Mouse (Mus musculus): ENCODE data around the gene Zyx. TPM values are rescaled to one million over a fixed set of nuclear protein-coding genes. Genes with fewer than 3 reads are reported as not detected.

Gene Zyx
- polyA plus RNA-seq, 1 experiment, result 42.6 TPM

DNA sequence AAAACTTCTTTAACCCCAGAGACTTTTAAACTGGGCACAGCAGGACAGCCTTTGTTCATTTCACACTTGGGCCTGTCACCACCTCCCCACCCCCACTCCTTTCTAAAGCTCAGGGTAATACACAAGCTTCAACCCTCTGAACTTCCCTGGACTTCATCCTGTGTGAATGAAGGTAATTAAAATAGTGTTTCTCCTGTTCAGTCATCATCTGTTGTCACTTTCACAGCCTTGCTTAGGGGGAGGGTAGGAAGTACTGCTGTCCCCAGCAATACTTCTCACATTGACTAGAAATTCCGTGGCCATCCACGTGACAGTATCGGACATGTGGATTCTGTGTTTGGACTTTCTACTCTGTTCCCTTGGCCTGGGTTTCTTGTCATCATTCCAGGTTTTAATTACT, 20.4 kb downstream of the Zyx start:
- Histone ChIP-seq H3K27ac (ENCODE audit: insufficient read depth, low read length) (no peak overlapping the region), H3K9me3 (replicated peaks; ENCODE audit: control insufficient read depth, insufficient read depth, low read length, poor library complexity, severe bottlenecking) (no peaks in the 10 kb centered on the region), H3K27me3 (ENCODE audit: control insufficient read depth, insufficient read depth, low read length, poor library complexity, severe bottlenecking) (no peaks in the 10 kb centered on the region), H3K4me3 (ENCODE audit: low read depth, low read length) (no peak overlapping the region), H3K4me1 (ENCODE audit: control insufficient read depth, insufficient read depth, low read length) (no peaks in the 10 kb centered on the region), H3K36me3 (ENCODE audit: control insufficient read depth, insufficient read depth, low read length, poor library complexity, severe bottlenecking) (no peaks in the 10 kb centered on the region), H3K9ac (ENCODE audit: low read depth, poor library complexity, severe bottlenecking) (no peak overlapping the region)
- TF ChIP-seq POLR2A (IDR thresholded peaks at IDR 0.05; ENCODE audit: insufficient read depth, low read length), result no peak
- no peak for TF ChIP-seq CTCF (IDR thresholded peaks at IDR 0.05; ENCODE audit: low read depth, low read length)
- TF ChIP-seq EP300 (IDR thresholded peaks at IDR 0.05; ENCODE audit: insufficient read depth, low read depth, low read length), result no peak

DNA sequence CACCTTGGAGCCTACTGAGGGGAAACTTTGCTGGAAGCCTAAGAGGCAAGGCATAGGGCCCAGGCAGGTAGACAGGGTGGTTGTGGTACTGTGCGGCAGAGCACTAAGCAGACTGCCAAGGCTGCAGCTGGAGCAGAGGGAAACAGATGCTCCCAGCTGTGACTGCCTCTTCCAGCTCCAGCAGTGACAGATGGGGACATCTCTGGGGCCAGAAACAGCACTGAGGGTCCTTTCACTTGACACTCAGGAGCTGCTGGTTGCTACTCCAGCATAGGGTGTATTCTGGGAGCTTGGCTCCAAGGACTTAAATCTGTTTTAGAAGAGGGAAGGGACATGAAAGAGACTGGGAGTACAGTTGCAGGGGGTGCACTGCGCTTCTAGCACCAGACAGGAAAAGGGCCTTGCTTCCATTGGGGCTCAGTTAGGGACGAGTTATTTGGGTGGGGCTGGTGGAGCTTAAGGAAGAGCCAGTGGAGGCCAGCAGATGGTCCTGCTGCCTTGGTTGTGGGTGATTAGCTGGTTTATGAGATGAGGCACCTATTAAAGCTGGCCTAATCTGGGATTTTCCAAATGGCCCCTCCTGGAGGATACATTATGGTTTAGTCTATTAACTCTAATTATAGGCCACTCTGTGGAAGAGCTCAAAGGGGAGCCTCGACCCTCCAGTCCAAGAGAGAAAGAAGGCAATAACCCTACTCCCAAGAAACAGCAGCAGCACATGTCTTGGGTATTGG, 21.4 kb downstream of the Zyx start:
- no peaks in the 10 kb centered on the region for H3K27me3 ChIP-seq (ENCODE audit: control insufficient read depth, insufficient read depth, low read length, poor library complexity, severe bottlenecking)
- no peak overlapping the region for H3K9ac ChIP-seq (ENCODE audit: low read depth, poor library complexity, severe bottlenecking)
- H3K27ac ChIP-seq (ENCODE audit: insufficient read depth, low read length), result no peak overlapping the region
- no peak overlapping the region for H3K4me3 ChIP-seq (ENCODE audit: low read depth, low read length)
- H3K9me3 ChIP-seq (replicated peaks; ENCODE audit: control insufficient read depth, insufficient read depth, low read length, poor library complexity, severe bottlenecking), result no peaks in the 10 kb centered on the region
- no peaks in the 10 kb centered on the region for H3K36me3 ChIP-seq (ENCODE audit: control insufficient read depth, insufficient read depth, low read length, poor library complexity, severe bottlenecking)
- no peaks in the 10 kb centered on the region for H3K4me1 ChIP-seq (ENCODE audit: control insufficient read depth, insufficient read depth, low read length)
- TF ChIP-seq POLR2A (IDR thresholded peaks at IDR 0.05; ENCODE audit: insufficient read depth, low read length) (no peak), CTCF (IDR thresholded peaks at IDR 0.05; ENCODE audit: low read depth, low read length) (no peak), EP300 (IDR thresholded peaks at IDR 0.05; ENCODE audit: insufficient read depth, low read depth, low read length) (no peak)

DNA sequence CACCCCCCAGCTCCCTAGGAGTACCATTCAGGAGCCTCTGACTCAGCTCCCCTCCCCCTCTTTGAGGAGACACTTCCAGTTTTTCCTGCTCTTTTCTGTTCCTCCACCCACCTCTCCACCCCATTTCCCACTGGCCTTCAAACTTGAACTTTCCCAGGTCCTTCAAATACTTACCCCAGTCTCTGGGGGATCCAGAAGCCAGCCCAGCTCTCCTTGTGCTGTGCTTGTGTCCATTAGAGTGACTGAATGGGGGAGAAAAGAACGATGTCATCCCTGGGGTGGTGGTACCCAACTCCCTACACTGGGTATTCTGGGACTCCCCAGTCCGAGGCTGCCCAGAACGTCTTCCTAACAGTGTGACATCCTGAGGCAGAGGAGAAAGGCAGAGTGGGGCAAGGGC, 22.6 kb downstream of the Zyx start:
- no peaks in the 10 kb centered on the region for H3K4me1 ChIP-seq (ENCODE audit: control insufficient read depth, insufficient read depth, low read length)
- peak overlapping the region; percentile 64 for H3K4me3 ChIP-seq (ENCODE audit: low read depth, low read length)
- H3K36me3 ChIP-seq (ENCODE audit: control insufficient read depth, insufficient read depth, low read length, poor library complexity, severe bottlenecking), result no peaks in the 10 kb centered on the region
- H3K27ac ChIP-seq (ENCODE audit: insufficient read depth, low read length), result no peak overlapping the region
- no peaks in the 10 kb centered on the region for H3K9me3 ChIP-seq (replicated peaks; ENCODE audit: control insufficient read depth, insufficient read depth, low read length, poor library complexity, severe bottlenecking)
- TF ChIP-seq CTCF (IDR thresholded peaks at IDR 0.05; ENCODE audit: low read depth, low read length) (no peak), EP300 (IDR thresholded peaks at IDR 0.05; ENCODE audit: insufficient read depth, low read depth, low read length) (no peak), POLR2A (IDR thresholded peaks at IDR 0.05; ENCODE audit: insufficient read depth, low read length) (no peak)
- H3K27me3 ChIP-seq (ENCODE audit: control insufficient read depth, insufficient read depth, low read length, poor library complexity, severe bottlenecking), result no peaks in the 10 kb centered on the region
- no peak overlapping the region for H3K9ac ChIP-seq (ENCODE audit: low read depth, poor library complexity, severe bottlenecking)

DNA sequence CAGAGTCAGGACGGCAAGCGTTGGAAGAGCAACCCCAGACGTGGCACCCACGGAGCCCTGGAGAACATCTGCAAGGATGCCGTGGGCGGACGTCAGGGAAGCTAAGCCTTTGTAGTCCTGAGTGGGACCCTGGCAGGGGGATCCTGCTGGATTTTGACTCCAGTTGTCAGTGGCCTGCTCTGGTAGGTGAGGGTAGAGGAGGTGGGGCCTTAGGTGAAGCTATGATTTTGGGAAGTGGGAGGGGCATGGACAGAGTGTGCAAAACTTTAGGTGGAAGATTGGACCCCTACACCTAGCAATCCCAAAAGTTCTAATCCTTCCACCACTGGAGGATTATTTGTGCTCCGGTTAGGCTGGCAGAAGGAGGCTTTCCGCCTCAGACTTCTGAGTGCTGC, 23.0 kb downstream of the Zyx start:
- H3K27me3 ChIP-seq (ENCODE audit: control insufficient read depth, insufficient read depth, low read length, poor library complexity, severe bottlenecking), result no peaks in the 10 kb centered on the region
- TF ChIP-seq EP300 (IDR thresholded peaks at IDR 0.05; ENCODE audit: insufficient read depth, low read depth, low read length), result no peak
- no peak for TF ChIP-seq CTCF (IDR thresholded peaks at IDR 0.05; ENCODE audit: low read depth, low read length)
- no peaks in the 10 kb centered on the region for H3K9me3 ChIP-seq (replicated peaks; ENCODE audit: control insufficient read depth, insufficient read depth, low read length, poor library complexity, severe bottlenecking)
- H3K36me3 ChIP-seq (ENCODE audit: control insufficient read depth, insufficient read depth, low read length, poor library complexity, severe bottlenecking), result no peaks in the 10 kb centered on the region
- peak overlapping the region; percentile 65 for H3K9ac ChIP-seq (ENCODE audit: low read depth, poor library complexity, severe bottlenecking)
- peak overlapping the region; percentile 64 for H3K4me3 ChIP-seq (ENCODE audit: low read depth, low read length)
- H3K4me1 ChIP-seq (ENCODE audit: control insufficient read depth, insufficient read depth, low read length), result no peaks in the 10 kb centered on the region
- no peak overlapping the region for H3K27ac ChIP-seq (ENCODE audit: insufficient read depth, low read length)

DNA sequence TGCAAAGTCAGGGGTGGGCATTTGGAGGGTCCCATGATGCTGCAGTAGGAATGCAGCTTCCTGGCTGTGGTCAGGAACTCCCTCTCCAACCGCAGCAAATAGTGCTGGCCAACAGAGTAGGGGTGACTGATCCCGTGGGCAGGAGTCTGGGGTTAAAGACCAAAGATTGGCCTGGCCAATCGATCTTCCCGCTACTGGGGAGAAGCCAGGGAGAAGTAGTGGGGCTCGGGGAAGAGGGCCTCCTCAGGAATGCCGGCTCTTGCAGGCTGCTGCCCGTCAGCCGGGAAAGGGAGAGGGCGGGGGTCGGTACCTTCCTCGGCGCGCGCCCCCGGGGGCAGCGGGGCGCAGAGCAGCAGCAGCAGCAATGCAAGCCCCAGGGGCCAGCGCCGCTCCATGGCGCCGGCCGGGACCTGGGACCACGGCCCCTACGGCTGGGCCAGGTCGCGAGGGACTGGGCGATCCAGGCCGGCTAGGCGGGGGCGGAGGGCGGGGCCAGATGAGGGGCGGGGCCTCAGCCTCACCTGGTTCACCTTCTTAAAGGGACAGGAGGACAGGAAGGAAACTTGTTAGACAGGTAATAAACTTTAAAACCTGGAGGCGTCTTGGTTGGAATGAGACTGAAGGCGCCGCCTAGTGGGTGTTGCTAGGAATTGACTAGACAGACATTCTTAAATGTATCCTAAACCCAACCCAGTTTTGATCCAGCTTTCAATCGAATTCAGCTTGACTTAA, 23.6 kb downstream of the Zyx start, which contains the start of gene Epha1:
Gene Epha1 (minus strand): TSS at position 453 of the 732 bp plus-strand sequence.
- Histone ChIP-seq H3K36me3 (ENCODE audit: control insufficient read depth, insufficient read depth, low read length, poor library complexity, severe bottlenecking) (no peaks in the 10 kb centered on the region), H3K4me3 (ENCODE audit: low read depth, low read length) (peak within 1 kb of the TSS; percentile 64), H3K9me3 (replicated peaks; ENCODE audit: control insufficient read depth, insufficient read depth, low read length, poor library complexity, severe bottlenecking) (no peaks in the 10 kb centered on the region), H3K27ac (ENCODE audit: insufficient read depth, low read length) (no peak within 1 kb of the TSS), H3K27me3 (ENCODE audit: control insufficient read depth, insufficient read depth, low read length, poor library complexity, severe bottlenecking) (no peaks in the 10 kb centered on the region), H3K4me1 (ENCODE audit: control insufficient read depth, insufficient read depth, low read length) (no peaks in the 10 kb centered on the region), H3K9ac (ENCODE audit: low read depth, poor library complexity, severe bottlenecking) (peak within 1 kb of the TSS; percentile 65)
- TF ChIP-seq EP300 (IDR thresholded peaks at IDR 0.05; ENCODE audit: insufficient read depth, low read depth, low read length) (no peak), POLR2A (IDR thresholded peaks at IDR 0.05; ENCODE audit: insufficient read depth, low read length) (no peak), CTCF (IDR thresholded peaks at IDR 0.05; ENCODE audit: low read depth, low read length) (no peak)
